Mouse (Mus musculus) cerebral cortex, adult 2 months (tissue): ENCODE results near the gene Abcb7.

Experiments
- WGBS: fragments of 180-500 bp; shearing (Covaris S2); methylation state at CpG from one replicate; pipeline ENCODE4 v1.1.7; 2018; 5-methylcytosine and 5-hydroxymethylcytosine counted together

Gene Abcb7

GRCm38 (mm10) chrX:104413183-104413983 lies at the start of gene Abcb7:
TSS of gene Abcb7 (minus strand) at chrX:104413856.
- 3% methylated on average over 58 of the region's 58 CpGs for WGBS

GRCm38 (mm10) chrX:104461755-104462154 lies 48.1 kb upstream of the Abcb7 start:
- 72% methylated on average over 2 of the region's 2 CpGs for WGBS

GRCm38 (mm10) chrX:104452433-104452832 lies 38.8 kb upstream of the Abcb7 start:
- 79% methylated on average over 1 of the region's 1 CpGs for WGBS

GRCm38 (mm10) chrX:104433456-104433855 lies 19.8 kb upstream of the Abcb7 start:
- 42% methylated on average over 1 of the region's 1 CpGs for WGBS

GRCm38 (mm10) chrX:104428108-104428507 lies 14.5 kb upstream of the Abcb7 start:
- 82% methylated on average over 3 of the region's 3 CpGs for WGBS

GRCm38 (mm10) chrX:104413995-104414394 lies 339 bp upstream of the Abcb7 start:
- 27% methylated on average over 7 of the region's 7 CpGs for WGBS

- WGBS: 72% methylated on average over 5 of the region's 5 CpGs
Observed at GRCm38 (mm10) chrX:104402463-104402862, 11.2 kb downstream of the Abcb7 start.

- WGBS: 95% methylated on average over 1 of the region's 1 CpGs
Observed at GRCm38 (mm10) chrX:104401134-104401533, 12.5 kb downstream of the Abcb7 start.

- WGBS: 80% methylated on average over 1 of the region's 1 CpGs
Observed at GRCm38 (mm10) chrX:104397526-104397925, 16.1 kb downstream of the Abcb7 start.

GRCm38 (mm10) chrX:104355842-104356241 lies 57.8 kb downstream of the Abcb7 start:
- WGBS: 75% methylated on average over 1 of the region's 1 CpGs

- 93% methylated on average over 17 of the region's 31 CpGs for WGBS
Observed at GRCm38 (mm10) chrX:104348146-104348545, 65.5 kb downstream of the Abcb7 start.

- WGBS: 100% methylated on average over 1 of the region's 1 CpGs
Observed at GRCm38 (mm10) chrX:104279828-104280227, 133.8 kb downstream of the Abcb7 start.

- 84% methylated on average over 2 of the region's 2 CpGs for WGBS
Observed at GRCm38 (mm10) chrX:104264371-104264770, 149.3 kb downstream of the Abcb7 start.

GRCm38 (mm10) chrX:104262468-104262867 lies 151.2 kb downstream of the Abcb7 start:
- 75% methylated on average over 1 of the region's 1 CpGs for WGBS

- 67% methylated on average over 1 of the region's 1 CpGs for WGBS
Observed at GRCm38 (mm10) chrX:104256561-104256960, 157.1 kb downstream of the Abcb7 start.
